Mouse (Mus musculus): Measurements from ENCODE around the gene Dhcr24.

- TF ChIP-seq CTCF (IDR thresholded peaks at IDR 0.05; ENCODE audit: borderline replicate concordance, insufficient read depth, low read length) (no peak), POLR2A (IDR thresholded peaks at IDR 0.05; ENCODE audit: low read depth, low read length) (no peak)
These were observed 35.8 kb upstream of the Dhcr24 start for GRCm38 (mm10) chr4:106525001-106525400.

All from embryonic fibroblast, embryonic 13.5 days (primary cell).